Mouse (Mus musculus) stomach, embryonic 14.5 days (tissue): ENCODE measurements around the gene Itprip. TPM values are rescaled to one million over a fixed set of nuclear protein-coding genes. Genes with fewer than 3 reads are reported as not detected.
A peak's percentile ranks its signal among the peaks of the same experiment; 100 is the strongest.

Source experiments
- ATAC-seq: fragments of 200-750 bp; cut with Nextera tagmentation; 2 replicates; pipeline ENCODE4 v1.8.0; 2017; ENCODE audit warnings: low read depth, moderate TSS enrichment; ENCODE audit not compliant: insufficient number of reproducible peaks, insufficient read depth, low FRiP score
- H3K27ac ChIP-seq: fragments of 300-500 bp; sonication (generic); 2 replicates; pipeline ENCODE4 v1.5.1; 2014; ENCODE audit warnings: mild to moderate bottlenecking, low read length, moderate library complexity, mixed read lengths
- H3K27me3 ChIP-seq: fragments of 300-500 bp; sonication (generic); 2 replicates; pipeline ENCODE4 v1.6.1; 2014; ENCODE audit warnings: low read length, control low read depth, mixed read lengths; ENCODE audit not compliant: control insufficient read depth, insufficient read depth
- H3K36me3 ChIP-seq: fragments of 300-500 bp; sonication (generic); 2 replicates; pipeline ENCODE4 v1.6.1; 2014; ENCODE audit warnings: mild to moderate bottlenecking, control low read depth, low read length, moderate library complexity, mixed read lengths; ENCODE audit not compliant: control insufficient read depth, insufficient read depth
- H3K4me1 ChIP-seq: fragments of 300-500 bp; sonication (generic); 2 replicates; pipeline ENCODE4 v1.6.1; 2014; ENCODE audit warnings: low read length, control low read depth, mixed read lengths; ENCODE audit not compliant: control insufficient read depth, insufficient read depth
- H3K4me2 ChIP-seq: fragments of 300-500 bp; sonication (generic); replicated peaks from 2 replicates; pipeline ENCODE4 v1.6.1; 2014; ENCODE audit warnings: low read depth, low read length, control low read depth
- H3K4me3 ChIP-seq: fragments of 300-500 bp; sonication (generic); 2 replicates; pipeline ENCODE4 v1.5.1; 2014; ENCODE audit warnings: low read depth, low read length, control low read depth
- H3K9ac ChIP-seq: fragments of 300-500 bp; sonication (generic); replicated peaks from 2 replicates; pipeline ENCODE4 v1.6.1; 2014; ENCODE audit warnings: low read depth, mild to moderate bottlenecking, control low read depth, low read length, moderate library complexity, mixed read lengths
- H3K9me3 ChIP-seq: fragments of 300-500 bp; sonication (generic); 2 replicates; pipeline ENCODE4 v1.6.1; 2016; ENCODE audit warnings: low read depth, low read length, control low read depth; ENCODE audit not compliant: control insufficient read depth
- WGBS: fragments of 180-500 bp; shearing (Covaris S2); extraction: QIAGEN DNeasy Blood & Tissue Kit; methylation state at CpG from one replicate; pipeline ENCODE4 v1.1.7; 2014; 5-methylcytosine and 5-hydroxymethylcytosine counted together
- polyA plus RNA-seq: library from polyadenylated mRNA; unstranded; fragments of >200 nt; fragmentation: Nextera tagmentation; extraction: Ambion mirVana; gene quantifications from 2 replicates; pipeline ENCODE4 v1.2.1, GENCODE M21; 2014

The Itprip gene
- polyA plus RNA-seq, 1 experiment from 2014 or later: 9.3 TPM

- ATAC-seq: peak; percentile 7; the same call in 1 of the 2 replicates
- 3% methylated on average over 8 of the region's 8 CpGs for WGBS
Observed at GRCm38 (mm10) chr19:47919966-47920375, 872 bp upstream of the Itprip start.

DNA sequence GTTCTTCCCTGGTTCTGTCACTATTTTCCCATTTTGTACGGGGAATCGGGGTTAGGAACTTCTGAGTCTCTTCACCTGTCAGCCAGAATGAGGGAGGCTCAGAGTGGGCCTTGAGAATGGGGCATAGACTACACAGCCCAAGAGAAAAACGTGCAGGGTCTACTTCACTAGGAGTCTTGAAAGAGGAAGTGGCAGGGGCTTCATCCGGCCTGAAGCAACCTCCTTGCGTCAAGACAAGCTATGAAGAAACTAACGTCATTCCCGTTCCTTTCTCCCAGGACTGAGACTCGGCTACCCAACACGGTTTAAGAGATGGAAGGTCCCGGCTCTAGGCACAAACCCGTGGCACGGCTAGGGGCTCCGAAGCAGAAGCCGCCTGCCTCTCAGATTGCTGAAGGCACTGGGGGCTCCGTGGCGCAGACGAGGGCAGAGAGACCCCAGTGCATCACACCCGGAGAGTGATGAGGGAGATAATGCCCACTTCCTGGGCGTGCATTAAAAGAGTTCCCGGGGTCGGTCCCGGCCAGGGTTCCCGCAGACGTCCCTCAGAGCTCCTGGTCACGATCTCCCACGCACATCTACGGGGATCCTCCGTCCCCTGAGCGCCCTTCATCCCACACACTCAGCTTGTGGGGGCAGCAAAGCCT, 521 bp downstream of the Itprip start:
- Histone ChIP-seq H3K4me3 (peak overlapping the region; percentile 88), H3K4me2 (peak overlapping the region; percentile 81), H3K36me3 (no peaks in the 10 kb centered on the region), H3K27me3 (no peaks in the 10 kb centered on the region), H3K27ac (peak overlapping the region; percentile 94), H3K9me3 (no peaks in the 10 kb centered on the region), H3K9ac (peak overlapping the region; percentile 77), H3K4me1 (peaks cover 18% of the 10 kb centered on the region)
- WGBS: under 1% methylated on average over 29 of the region's 29 CpGs
- peak; percentile 20 for ATAC-seq

More at GRCm38 (mm10) chr19:47919966-47920375, 872 bp upstream of the Itprip start:
- Histone ChIP-seq H3K9me3 (no peaks in the 10 kb centered on the region), H3K4me1 (peaks cover 18% of the 10 kb centered on the region), H3K9ac (peak overlapping the region; percentile 77; the same call in 1 of the 2 replicates), H3K4me2 (peak overlapping the region; percentile 81), H3K27ac (peak overlapping the region; percentile 94), H3K4me3 (peak overlapping the region; percentile 88), H3K27me3 (no peaks in the 10 kb centered on the region), H3K36me3 (no peaks in the 10 kb centered on the region)

- H3K9me3 ChIP-seq: no peaks in the 10 kb centered on the region
- H3K36me3 ChIP-seq: no peaks in the 10 kb centered on the region
- WGBS: 16% methylated on average over 9 of the region's 9 CpGs
- no peaks in the 10 kb centered on the region for H3K27me3 ChIP-seq
- H3K27ac ChIP-seq: no peak overlapping the region
- H3K4me3 ChIP-seq: peak overlapping the region; percentile 88
- no peak for ATAC-seq
- peak overlapping the region; percentile 81 for H3K4me2 ChIP-seq
- H3K4me1 ChIP-seq: peaks cover 18% of the 10 kb centered on the region
- H3K9ac ChIP-seq: peak overlapping the region; percentile 77
Observed at GRCm38 (mm10) chr19:47918016-47918415, 1.1 kb downstream of the Itprip start.

DNA sequence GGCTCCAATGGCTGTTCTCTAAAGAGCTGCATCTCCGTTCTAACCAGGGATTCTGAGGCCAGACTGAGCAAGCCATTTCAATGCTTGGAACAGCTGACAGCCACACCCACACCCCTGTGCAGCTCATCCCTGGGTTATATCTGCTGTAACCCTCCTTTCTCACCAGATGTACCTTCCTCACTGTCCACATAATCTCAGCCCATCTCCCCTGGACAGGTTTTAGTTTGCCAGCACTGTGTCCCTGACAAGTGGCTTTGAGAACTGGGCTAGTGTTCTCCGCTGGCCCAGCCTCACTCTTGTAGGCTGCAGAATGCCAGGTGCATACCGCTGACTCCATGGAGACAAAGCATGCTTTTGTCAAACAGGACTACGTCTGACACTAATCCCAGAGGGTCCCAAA, 1.7 kb downstream of the Itprip start:
- H3K27ac ChIP-seq: no peak overlapping the region
- no peak for ATAC-seq
- H3K4me2 ChIP-seq: peak overlapping the region; percentile 81
- H3K9ac ChIP-seq: 0 out of 2 replicates have a peak overlapping the region, but pooled peaks have one; percentile 77
- H3K4me1 ChIP-seq: peaks cover 18% of the 10 kb centered on the region
- peak overlapping the region; percentile 88; the same call in 1 of the 2 replicates for H3K4me3 ChIP-seq
- no peaks in the 10 kb centered on the region for H3K9me3 ChIP-seq
- 35% methylated on average over 4 of the region's 4 CpGs for WGBS
- H3K36me3 ChIP-seq: no peaks in the 10 kb centered on the region
- H3K27me3 ChIP-seq: no peaks in the 10 kb centered on the region

- H3K36me3 ChIP-seq: no peaks in the 10 kb centered on the region
- peaks cover 31% of the 10 kb centered on the region for H3K4me1 ChIP-seq
- no peak overlapping the region for H3K27ac ChIP-seq
- H3K9ac ChIP-seq: no peak overlapping the region
- no peak overlapping the region for H3K4me2 ChIP-seq
- WGBS: 81% methylated on average over 4 of the region's 4 CpGs
- ATAC-seq: no peak
- H3K27me3 ChIP-seq: no peaks in the 10 kb centered on the region
- H3K9me3 ChIP-seq: no peaks in the 10 kb centered on the region
- H3K4me3 ChIP-seq: no peak overlapping the region
Observed at GRCm38 (mm10) chr19:47915251-47915650, 3.8 kb downstream of the Itprip start.

DNA sequence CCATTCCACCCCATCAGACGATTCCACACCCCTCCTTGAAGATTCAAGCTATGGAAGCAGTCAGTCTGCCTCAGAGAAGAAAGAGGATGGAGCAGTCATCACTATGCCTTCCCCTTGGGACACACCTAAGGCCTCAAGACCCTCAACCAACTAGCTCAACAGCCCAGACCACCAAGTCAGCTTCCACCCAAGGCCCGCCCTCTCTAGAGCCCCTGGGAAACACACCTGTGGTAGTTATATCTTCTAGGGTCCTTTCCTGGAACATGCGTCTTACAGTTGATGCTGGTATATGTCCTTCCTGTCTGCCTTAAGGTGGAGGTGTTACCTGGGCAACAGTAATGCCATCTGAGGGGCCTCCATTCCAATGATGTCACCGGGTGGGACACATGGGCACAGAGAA, 4.9 kb downstream of the Itprip start:
- WGBS: 91% methylated on average over 4 of the region's 4 CpGs
- Histone ChIP-seq H3K4me1 (peaks cover 38% of the 10 kb centered on the region), H3K4me3 (no peak overlapping the region), H3K27me3 (no peaks in the 10 kb centered on the region), H3K4me2 (no peak overlapping the region), H3K9me3 (no peaks in the 10 kb centered on the region), H3K27ac (no peak overlapping the region), H3K36me3 (no peaks in the 10 kb centered on the region), H3K9ac (no peak overlapping the region)
- no peak for ATAC-seq

- no peak overlapping the region for H3K4me2 ChIP-seq
- ATAC-seq: no peak
- H3K4me3 ChIP-seq: no peak overlapping the region
- no peaks in the 10 kb centered on the region for H3K9me3 ChIP-seq
- WGBS: 92% methylated on average over 7 of the region's 7 CpGs
- H3K9ac ChIP-seq: no peak overlapping the region
- peaks cover 46% of the 10 kb centered on the region for H3K4me1 ChIP-seq
- no peak overlapping the region for H3K27ac ChIP-seq
- H3K27me3 ChIP-seq: no peaks in the 10 kb centered on the region
- H3K36me3 ChIP-seq: no peaks in the 10 kb centered on the region
Observed at GRCm38 (mm10) chr19:47913344-47913743, 5.8 kb downstream of the Itprip start.

DNA sequence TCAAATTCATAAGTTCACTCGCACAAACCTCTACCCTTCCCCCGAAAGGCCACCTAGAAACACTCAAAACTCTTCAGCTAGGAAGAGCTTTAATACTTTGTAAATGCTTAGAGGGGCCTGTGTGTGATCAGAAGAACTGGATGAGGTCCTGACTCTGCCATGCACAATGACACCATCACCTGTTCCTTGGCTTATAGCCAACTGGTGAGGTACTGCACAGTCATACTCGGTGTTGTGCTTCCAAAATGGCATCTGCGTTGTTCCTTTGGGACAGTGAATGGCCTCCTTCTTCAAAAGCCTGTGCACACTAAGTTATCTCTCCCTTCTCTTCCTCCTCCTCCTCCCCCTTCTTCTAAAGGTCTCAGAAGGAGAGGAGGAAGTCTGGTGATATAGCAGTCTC, 8.3 kb downstream of the Itprip start:
- H3K27me3 ChIP-seq: no peaks in the 10 kb centered on the region
- H3K4me3 ChIP-seq: no peak overlapping the region
- WGBS: 84% methylated on average over 4 of the region's 4 CpGs
- H3K4me2 ChIP-seq: no peak overlapping the region
- peaks cover 33% of the 10 kb centered on the region for H3K4me1 ChIP-seq
- ATAC-seq: no peak
- no peaks in the 10 kb centered on the region for H3K36me3 ChIP-seq
- no peak overlapping the region for H3K27ac ChIP-seq
- H3K9me3 ChIP-seq: no peaks in the 10 kb centered on the region
- no peak overlapping the region for H3K9ac ChIP-seq
